Mouse (Mus musculus): Measurements from ENCODE around the gene Adgrv1.

DNA sequence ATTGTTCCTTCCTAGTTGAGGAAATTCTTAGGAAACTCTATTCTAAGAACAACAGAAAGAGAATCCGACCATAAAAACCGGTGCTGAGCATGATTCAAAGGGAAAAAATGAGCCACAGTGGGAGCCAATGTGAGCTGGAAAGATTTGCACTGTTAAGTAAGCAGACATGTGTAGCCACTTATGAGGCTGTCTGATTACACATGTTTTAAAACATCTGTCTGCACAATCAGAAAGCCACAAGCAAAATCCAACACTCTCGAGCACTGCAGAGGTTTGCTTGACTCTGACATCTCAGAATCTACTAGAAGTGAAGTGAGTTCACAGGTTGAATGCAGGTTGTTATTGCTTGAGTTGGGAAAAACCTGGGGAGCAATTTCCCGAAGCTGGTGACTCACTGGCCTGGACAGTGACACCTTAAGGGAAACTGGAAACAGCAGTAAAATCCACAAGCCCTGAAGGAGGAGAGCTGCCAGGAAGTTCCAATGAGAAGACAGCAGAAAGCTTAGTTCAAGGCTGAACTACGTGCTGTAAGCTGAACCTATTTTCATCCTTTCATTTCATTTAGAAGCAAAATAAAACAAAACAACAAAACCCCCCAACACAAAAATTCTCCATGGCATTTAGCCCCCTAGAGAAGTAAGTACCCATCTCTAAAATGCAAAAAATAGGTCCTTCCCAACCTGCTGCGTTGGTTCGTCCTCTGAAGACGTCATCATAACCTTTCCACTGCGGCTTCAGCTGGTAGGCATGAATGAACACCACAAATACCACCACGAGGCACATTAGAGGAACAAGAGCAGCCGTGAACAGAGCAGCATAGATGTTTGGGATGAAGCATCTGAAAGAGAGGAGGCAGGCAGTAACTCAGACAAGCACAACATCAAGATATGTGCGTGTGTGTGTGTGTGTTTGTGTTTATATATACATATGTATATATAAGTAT, 450.7 kb downstream of the Adgrv1 start:
- no peak for TF ChIP-seq CTCF (conservative IDR thresholded peaks at IDR 0.05 in 1 of 2, IDR thresholded peaks at IDR 0.05 in 1 of 2; ENCODE audit: low read depth in 2 of 2, low read length in 2 of 2)
- no peak for TF ChIP-seq POLR2A (IDR thresholded peaks at IDR 0.05; ENCODE audit: low read depth, low read length)
- TF ChIP-seq JUND (conservative IDR thresholded peaks at IDR 0.05; ENCODE audit: low read depth, low read length), result peak; percentile 51; the same call in 1 of the 2 replicates

Measured in CH12.LX (cell line).